Mouse (Mus musculus) kidney, postnatal 25 days (tissue): Measurements from ENCODE around the gene Melk.

Source experiments
- DNase-seq, 2 experiments: peaks; one replicate each; pipeline ENCODE4 v3.0.0; 2021; ENCODE audit warnings: mixed read lengths in 2 of 2

Gene Melk

DNA sequence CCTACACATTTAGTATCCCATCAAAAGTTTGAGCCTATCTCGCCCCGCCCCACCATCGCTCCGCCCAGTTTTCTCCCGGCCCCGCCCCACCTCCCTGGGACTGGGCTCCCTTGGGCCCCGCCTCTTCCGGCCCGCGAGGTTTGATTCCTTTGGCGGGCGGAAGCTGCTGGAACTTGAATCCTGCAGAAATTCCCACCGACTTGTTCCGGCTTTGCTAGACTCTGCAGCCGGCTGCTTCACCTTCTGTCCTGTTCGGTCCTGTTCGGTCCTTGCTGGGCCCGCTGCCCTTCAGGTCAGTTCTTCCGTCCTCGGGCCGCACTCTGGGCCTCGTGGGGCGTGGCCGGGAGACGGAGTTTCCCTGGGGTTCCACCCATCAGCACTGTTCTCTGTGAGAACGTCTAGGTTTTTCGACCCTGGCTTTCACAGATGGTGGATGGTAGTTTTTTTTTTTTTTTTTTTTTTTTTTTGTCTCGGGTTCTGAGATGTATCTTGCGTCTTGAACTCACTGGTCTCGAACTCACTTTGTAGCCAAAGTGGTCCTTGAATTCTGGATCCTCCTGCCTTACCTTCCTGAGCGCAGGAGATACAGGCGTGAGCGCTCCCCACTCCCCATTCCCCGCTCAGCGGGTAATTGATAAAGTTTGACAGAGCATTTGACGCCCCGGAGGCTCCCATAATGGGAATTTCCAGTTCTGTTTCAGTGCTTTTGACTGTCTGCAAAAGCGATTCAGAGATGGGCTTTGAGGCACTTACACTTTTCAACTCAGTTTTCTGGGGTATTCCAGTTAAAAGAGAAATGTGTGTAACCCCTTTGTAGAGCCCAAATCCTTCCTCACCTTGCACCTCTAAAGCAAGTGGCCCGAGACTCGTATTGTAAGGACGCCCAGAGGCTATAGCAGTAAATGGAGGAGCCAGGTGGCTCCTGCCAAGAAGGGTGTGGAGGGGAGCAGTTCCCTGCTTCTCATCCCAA lies at the start of gene Melk:
Melk (plus strand) TSS at position 96 of the 970 bp plus-strand sequence.
- peak; percentile 86 to 89 for DNase-seq

DNA sequence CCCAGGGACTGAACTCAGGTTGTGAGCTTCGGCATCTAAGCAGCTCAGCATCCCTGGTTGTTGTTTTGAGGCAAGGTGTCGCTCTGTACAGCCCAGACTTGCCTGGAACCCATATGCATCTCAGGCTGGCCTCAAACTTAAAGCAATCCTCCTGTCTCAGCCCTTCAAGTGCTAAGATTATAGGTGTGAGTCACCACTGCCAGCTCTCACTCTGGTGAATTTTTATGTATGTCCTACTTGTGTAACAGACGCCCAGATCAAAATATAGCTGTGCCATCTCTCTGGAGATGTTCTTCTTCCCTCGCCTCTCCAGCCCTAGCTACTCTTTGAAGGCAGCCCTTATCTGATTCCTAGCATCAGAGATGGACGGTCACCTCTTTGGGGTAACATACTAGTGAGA lies 49.2 kb upstream of the Melk start:
- no peak for DNase-seq

DNA sequence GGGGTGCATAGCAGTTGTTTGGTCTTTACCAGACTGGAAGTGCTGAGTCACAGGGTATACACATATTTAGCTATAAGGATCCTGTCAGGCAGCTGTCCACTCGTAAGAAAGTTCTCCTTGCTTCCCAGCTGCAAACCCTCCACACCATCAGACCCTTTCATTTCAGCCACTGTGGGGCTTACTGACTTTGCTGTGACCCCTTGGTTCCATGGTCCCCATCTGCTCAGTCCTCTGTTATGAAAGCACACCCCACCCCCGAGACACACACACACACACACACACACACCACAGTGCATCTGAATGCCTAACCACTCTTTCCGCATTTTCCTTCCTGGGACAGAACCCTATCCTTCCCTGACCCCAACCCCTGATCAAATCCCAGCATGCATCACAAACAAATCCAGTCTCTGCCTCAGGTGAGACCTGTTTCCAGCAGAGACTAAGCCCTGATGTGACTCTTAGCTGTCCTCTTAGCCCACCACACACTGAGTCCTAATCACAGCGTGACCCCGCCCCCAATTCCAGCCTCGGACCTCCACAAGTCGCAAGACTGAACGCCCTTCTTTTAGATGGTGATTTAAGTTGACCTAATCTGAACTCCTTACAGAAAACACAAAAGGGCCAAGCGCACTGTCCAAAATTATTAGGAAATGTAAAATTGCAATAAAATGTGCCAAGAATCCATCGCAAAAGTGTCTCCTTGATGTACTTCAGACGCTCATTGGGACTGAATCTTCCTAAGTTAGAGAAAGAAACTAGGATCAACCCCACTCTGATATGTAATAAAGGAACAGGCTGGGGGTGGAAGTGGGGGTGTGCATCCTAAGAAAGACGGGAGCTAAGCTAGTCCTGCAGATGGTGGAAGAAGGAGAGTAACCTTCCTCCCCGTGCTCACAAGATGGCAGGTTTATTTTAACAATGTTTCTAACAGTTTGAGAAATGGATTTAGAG lies 48.4 kb upstream of the Melk start:
- no peak for DNase-seq

DNA sequence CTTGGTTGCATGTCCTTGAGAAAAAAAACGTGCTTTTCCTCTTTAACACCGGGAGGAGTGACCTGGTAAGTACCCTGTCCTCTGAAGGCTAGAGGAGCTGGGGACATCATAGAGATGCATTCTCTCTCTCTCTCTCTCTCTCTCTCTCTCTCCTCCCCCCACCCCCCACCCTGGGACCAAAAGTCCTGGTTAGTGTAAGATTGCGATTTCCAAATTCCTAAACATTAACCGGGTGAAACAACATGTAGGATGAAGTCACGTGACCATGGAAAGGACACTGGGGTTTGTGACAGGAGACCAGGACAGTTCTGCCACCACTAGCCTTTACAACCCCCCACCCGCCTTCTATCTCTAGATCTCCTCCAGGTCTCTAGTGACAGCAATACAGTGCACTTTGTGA lies 47.5 kb upstream of the Melk start:
- DNase-seq = no peak

GRCm38 (mm10) chr4:44254579-44254978 lies 46.1 kb upstream of the Melk start:
- DNase-seq = no peak

- DNase-seq = no peak
Measured at GRCm38 (mm10) chr4:44259126-44259525, 41.5 kb upstream of the Melk start.

- peak; percentile 66 to 75 for DNase-seq
Measured at GRCm38 (mm10) chr4:44260244-44260643, 40.4 kb upstream of the Melk start.

GRCm38 (mm10) chr4:44265500-44265899 lies 35.2 kb upstream of the Melk start:
- DNase-seq = no peak

DNA sequence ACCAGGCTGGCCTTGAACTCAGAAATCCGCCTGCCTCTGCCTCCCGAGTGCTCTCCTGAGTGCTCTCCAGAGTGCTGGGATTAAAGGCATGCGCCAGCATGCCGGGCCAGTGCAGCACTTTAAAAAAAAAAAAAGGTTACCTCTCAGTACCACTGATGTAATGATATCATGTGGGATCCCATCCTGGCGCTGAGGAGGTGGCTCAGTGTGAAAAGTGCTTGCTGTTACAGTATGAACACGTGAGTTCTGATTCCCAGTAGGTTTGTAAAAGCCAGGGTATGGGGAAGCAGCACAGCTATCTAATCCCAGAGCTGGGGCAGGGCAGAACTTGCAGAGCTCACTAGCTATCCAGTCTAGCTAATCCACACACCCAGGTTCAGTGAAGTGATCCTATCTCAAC lies 33.2 kb upstream of the Melk start:
- DNase-seq = no peak

DNA sequence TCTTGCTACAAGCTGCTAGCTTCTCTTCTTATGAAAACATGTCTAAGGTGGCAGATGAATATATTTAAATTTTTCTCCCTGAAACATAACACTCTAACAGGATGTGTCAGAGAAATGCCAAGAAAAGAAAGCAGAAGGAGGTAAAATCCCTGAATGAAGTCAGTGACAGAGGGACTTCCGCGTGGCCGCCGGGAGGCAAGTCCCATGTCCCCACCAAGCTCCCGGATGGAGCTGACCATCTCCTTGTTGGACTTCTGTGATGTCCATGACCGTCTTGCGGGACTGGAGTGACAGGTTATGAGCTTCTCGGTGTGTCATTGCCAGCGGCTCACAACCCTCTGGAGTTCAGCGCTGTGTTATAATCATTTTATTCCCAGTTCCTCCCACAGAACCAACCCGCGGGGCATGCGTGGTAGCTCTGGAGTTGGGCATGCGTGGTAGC lies 31.3 kb upstream of the Melk start:
- DNase-seq = no peak

DNA sequence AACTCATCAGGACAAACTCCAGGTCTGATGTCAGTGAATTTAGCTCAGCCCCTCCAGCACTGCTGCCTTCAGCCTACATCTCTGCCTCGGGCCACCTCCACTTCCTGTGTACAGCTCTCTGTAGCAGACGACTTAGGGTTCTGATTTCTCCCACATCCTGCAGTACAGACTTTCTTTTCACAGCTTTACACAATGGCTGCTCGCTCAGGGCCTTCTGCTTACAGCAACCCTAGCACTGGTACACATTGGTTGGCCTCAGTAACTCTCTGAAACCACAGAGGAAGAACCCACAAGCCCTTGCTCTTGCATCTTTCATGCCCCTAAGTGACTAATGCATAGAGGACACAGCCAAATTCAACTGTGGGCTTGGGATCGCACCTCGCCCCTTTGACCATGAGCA lies 29.5 kb upstream of the Melk start:
- no peak for DNase-seq

- DNase-seq = no peak
Measured at GRCm38 (mm10) chr4:44281597-44282265, 18.9 kb upstream of the Melk start.

- peak; percentile 34 to 68 for DNase-seq
Measured at GRCm38 (mm10) chr4:44292534-44292933, 8.1 kb upstream of the Melk start.

- DNase-seq = no peak
Measured at GRCm38 (mm10) chr4:44295837-44296236, 4.8 kb upstream of the Melk start.

DNA sequence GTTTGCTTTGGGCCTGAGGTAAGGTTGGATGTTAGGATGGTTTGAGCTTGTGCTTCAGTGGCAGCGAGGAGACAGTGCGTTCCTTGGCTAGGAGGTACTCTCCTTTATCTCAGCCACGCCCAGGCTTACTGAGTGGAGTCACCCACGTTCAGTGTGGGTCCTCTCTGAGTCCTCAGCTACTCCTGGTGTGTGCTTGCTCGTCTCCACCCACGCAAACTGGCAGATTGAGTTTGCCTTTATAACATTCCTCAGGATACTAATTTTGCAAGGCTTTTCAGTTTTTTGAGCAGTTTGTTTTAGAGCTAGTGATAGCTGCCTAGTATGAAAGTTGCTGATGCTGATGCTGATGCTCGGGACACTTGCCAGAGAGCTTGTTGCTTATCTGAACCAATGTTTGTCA lies 5.9 kb downstream of the Melk start:
- no peak for DNase-seq

DNA sequence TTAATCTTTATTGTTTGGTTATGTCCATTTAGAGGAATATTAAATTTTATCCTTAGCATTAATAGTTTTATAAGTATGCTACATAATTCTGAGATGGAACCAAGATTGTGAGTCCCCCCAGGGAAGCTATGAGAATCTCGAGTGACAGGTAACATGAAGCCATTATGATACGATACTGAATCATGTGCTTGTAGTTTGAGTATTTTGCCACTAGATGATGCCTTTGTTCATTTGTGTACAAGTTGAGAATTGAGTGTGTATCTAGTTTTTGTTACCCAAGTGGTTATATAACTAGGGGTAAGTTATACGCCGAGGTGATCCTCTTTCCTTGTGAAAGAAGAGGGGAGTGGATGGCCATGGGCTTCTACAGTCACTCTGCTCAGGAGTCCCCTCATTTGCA lies 9.8 kb downstream of the Melk start:
- DNase-seq = no peak

- no peak for DNase-seq
Measured at GRCm38 (mm10) chr4:44310911-44311310, 10.2 kb downstream of the Melk start.

DNA sequence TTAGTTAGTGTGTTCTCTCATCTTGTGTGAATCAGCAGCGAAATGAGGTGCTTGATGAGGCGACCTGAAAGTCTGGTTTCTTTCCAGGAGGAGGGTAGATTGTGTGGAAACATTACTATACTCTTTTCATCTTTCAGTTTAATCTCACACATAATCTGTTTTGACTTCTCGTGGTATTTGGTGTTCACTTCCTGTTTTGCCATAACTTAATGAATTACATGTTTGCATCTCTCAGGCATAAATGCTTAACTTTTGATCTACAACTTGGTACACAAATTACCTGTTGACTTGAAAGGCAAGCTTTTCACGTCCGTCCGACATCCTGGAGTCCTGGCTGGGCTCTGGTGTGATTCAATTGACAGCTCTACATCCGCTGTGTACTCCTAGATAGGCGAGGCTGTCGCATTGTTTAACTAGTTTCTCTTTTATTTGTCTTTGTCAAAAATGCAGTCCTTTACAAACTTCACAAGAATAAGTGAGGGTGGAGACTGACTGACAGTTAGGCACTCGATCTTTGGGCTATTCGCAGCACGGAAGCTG lies 15.7 kb downstream of the Melk start:
- no peak for DNase-seq

DNA sequence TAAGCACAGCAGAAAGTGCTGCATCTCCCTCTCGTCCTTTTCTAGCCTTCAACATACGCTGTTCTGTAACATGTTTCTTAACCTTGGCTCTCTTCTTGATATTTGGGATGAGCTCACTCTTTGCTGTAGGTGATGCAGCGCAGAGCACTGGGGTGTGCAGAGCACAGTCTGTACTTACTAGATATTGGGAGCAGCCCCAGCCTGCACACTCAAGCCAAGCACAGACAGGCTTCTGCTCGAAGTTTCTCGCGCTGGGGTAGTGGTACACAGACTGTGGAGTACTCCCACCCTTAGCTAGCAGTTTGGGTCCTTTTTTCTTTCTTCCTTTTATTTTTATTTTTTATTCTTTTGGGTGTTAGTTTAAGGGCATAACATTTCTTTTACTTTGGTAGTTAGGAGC lies 19.8 kb downstream of the Melk start:
- DNase-seq = no peak

DNA sequence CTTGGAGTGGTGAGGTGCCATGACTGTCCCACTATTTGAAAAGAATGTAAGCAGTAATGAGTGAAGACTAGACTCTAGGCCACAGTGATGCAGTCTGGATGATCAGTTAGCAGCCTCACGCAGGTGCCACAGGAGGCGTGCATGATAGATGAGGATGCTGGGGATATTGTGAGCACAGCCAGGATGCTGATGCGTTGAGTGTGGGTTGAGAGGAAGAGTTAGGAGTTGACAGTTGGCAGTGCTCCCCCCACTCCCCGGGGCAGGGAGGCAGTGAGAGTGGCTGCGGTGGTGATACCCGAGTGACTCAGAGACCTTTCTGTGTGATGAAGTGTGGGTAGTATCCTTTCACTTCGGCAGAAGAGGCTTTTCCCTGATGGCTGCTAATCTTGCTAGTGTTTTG lies 21.4 kb downstream of the Melk start:
- DNase-seq = no peak

DNA sequence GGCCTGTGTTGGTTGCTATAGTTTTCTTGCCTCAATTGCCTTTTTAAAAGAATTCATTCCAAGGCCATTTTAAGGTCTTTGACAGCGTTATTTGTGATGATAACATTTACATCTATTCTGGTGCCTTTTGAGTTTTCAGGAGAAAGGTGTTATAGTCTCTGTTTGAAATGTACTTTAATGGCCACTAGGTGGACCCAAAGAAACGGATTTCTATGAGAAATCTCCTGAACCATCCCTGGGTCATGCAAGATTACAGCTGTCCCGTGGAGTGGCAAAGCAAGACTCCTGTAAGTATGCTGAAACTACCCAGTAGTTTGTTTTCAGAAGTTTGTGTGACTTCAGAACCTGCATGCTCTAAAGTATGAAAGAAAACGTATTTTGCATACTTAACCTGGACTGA lies 24.8 kb downstream of the Melk start:
- DNase-seq = no peak

DNA sequence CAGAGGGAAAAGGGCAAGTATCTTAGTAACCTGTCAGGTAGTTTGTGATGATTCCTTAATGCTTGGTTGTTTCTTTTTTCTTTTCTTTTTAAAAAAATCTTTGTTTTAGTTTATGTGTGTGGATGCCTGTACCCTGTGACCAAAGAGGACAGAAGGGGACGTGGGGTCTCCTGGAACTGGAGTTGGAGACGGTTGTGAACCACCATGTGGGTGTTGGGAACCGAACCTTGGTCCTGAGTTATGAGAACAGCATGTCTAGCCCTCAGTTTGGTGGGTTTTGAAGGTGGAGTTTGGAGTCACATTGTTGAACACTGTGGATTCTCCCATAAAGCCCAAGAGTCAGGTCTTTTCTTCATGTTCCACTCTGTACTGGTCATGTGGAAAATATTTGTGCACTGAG lies 26.0 kb downstream of the Melk start:
- DNase-seq = no peak

GRCm38 (mm10) chr4:44327976-44328375 lies 27.3 kb downstream of the Melk start:
- DNase-seq = no peak
